Mouse (Mus musculus) limb, embryonic 15.5 days (tissue): Measurements from ENCODE around the gene Ift46. TPM values are rescaled to one million over a fixed set of nuclear protein-coding genes. Genes with fewer than 3 reads are reported as not detected.
"Not testable (repeated sequence)": the region's sequence is repeated elsewhere in the genome, so short reads cannot be mapped to it uniquely, and the experiment has no call there.

Experiments used
- ATAC-seq: fragments of 200-750 bp; cut with Nextera tagmentation; 2 replicates; pipeline ENCODE4 v1.8.0; 2017; ENCODE audit warnings: low read depth, moderate TSS enrichment; ENCODE audit not compliant: insufficient number of reproducible peaks, low FRiP score, low TSS enrichment
- H3K27ac ChIP-seq: fragments of 300-500 bp; sonication (generic); 2 replicates; pipeline ENCODE4 v1.5.1; 2015; ENCODE audit warnings: moderate library complexity, mild to moderate bottlenecking, inconsistent platforms
- H3K27me3 ChIP-seq: fragments of 300-500 bp; sonication (generic); 2 replicates; pipeline ENCODE4 v1.6.1; 2015; ENCODE audit warnings: inconsistent platforms
- H3K36me3 ChIP-seq: fragments of 300-500 bp; sonication (generic); 2 replicates; pipeline ENCODE4 v1.6.1; 2015; ENCODE audit warnings: inconsistent platforms
- H3K4me1 ChIP-seq: fragments of 300-500 bp; sonication (generic); 2 replicates; pipeline ENCODE4 v1.6.1; 2015; ENCODE audit warnings: inconsistent platforms
- H3K4me2 ChIP-seq: fragments of 300-500 bp; sonication (generic); 2 replicates; pipeline ENCODE4 v1.6.1; 2015; ENCODE audit warnings: mild to moderate bottlenecking, inconsistent platforms
- H3K4me3 ChIP-seq: fragments of 300-500 bp; sonication (generic); 2 replicates; pipeline ENCODE4 v1.5.1; 2015; ENCODE audit warnings: mild to moderate bottlenecking, inconsistent platforms
- H3K9ac ChIP-seq: fragments of 300-500 bp; sonication (generic); 2 replicates; pipeline ENCODE4 v1.6.1; 2015; ENCODE audit warnings: inconsistent platforms
- H3K9me3 ChIP-seq: fragments of 300-500 bp; sonication (generic); 2 replicates; pipeline ENCODE4 v1.6.1; 2016; ENCODE audit warnings: inconsistent platforms
- WGBS: fragments of 180-500 bp; shearing (Covaris S2); methylation state at CpG from one replicate; pipeline ENCODE4 v1.1.7; 2015; 5-methylcytosine and 5-hydroxymethylcytosine counted together
- polyA plus RNA-seq: library from polyadenylated mRNA; unstranded; fragments of >200 nt; fragmentation: Nextera tagmentation; extraction: Ambion mirVana; gene quantifications from 2 replicates; pipeline ENCODE4 v1.2.1, GENCODE M21; 2015

Ift46 gene
- polyA plus RNA-seq, 1 experiment from 2014 or later = 106 TPM

DNA sequence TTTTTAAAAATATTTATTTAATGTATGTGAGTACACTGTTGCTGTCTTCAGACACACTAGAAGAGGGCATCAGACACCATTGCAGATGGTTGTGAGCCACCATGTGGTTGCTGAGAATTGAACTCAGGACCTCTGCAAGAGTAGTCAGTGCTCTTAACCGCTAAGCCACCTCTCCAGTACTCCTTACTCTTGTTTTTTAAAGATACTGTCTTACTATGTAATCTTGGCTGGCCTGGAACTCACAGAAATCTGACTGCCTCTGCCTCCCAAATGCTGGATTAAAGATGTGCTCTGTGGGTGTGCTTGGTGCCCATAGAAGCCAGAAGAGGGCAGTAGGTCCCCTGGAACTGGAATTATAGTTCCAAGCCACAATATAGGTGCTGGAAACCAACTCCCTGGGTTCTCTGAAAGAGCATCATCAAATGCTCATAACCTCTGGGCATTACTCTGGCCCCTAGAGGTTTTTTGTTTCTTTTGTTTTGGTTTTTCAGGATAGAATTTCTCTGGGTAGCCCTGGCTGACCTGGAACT is 27.0 kb upstream of the Ift46 start:
- Histone ChIP-seq H3K4me3 (no peak overlapping the region), H3K27ac (no peak overlapping the region), H3K4me2 (no peak overlapping the region), H3K36me3 (peaks cover 42% of the 10 kb centered on the region), H3K9me3 (no peaks in the 10 kb centered on the region), H3K9ac (no peak overlapping the region), H3K27me3 (no peaks in the 10 kb centered on the region), H3K4me1 (peaks cover 20% of the 10 kb centered on the region)
- WGBS = 89% methylated on average over 1 of the region's 1 CpGs
- no peak for ATAC-seq

DNA sequence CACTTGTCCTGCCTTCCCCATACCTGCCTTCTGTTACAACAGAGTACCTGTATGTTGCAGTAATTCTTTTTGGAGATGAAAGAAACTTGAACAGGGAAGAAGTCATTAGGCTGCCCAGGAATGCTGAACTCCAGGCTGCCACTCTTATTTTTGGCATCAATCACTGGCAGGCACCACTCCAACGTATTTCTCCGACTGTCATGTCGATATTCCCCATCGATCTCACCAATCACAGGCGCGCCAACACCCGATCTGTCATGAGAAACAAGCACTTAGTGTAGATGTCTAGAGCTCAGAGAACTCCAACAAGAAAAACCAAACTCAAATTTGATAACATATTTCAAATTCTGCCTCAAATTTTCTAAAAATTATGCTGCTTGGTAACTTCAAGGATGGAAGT is 22.3 kb upstream of the Ift46 start:
- WGBS = 89% methylated on average over 7 of the region's 7 CpGs
- no peak overlapping the region for H3K4me2 ChIP-seq
- no peak overlapping the region for H3K9ac ChIP-seq
- H3K9me3 ChIP-seq = no peaks in the 10 kb centered on the region
- no peak for ATAC-seq
- no peaks in the 10 kb centered on the region for H3K4me1 ChIP-seq
- H3K27ac ChIP-seq = no peak overlapping the region
- H3K27me3 ChIP-seq = no peaks in the 10 kb centered on the region
- peaks cover 78% of the 10 kb centered on the region for H3K36me3 ChIP-seq
- no peak overlapping the region for H3K4me3 ChIP-seq

DNA sequence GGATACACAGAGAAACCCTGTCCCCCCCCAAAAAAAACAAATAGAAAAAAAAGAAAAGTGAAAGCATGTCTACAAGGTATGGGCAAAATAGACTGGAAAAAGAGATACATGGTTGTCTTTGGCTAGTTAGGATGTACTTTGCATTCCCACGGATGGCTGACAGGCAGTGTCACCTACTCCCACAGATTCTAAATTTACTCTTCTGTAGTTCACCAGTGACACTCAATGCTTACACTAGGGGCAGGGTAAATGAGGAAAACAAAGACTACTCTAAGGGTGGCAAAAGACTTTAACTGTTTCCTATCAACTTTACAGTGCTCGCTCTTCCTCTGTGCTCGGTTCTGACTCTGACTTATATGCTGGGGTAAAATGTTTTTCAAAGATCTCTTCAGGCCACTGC is 21.0 kb upstream of the Ift46 start:
- H3K4me3 ChIP-seq = no peak overlapping the region
- no peak overlapping the region for H3K9ac ChIP-seq
- no peak overlapping the region for H3K4me2 ChIP-seq
- no peaks in the 10 kb centered on the region for H3K27me3 ChIP-seq
- 81% methylated on average over 3 of the region's 3 CpGs for WGBS
- no peak overlapping the region for H3K27ac ChIP-seq
- H3K4me1 ChIP-seq = no peaks in the 10 kb centered on the region
- no peaks in the 10 kb centered on the region for H3K9me3 ChIP-seq
- no peak for ATAC-seq
- H3K36me3 ChIP-seq = peaks cover 79% of the 10 kb centered on the region

DNA sequence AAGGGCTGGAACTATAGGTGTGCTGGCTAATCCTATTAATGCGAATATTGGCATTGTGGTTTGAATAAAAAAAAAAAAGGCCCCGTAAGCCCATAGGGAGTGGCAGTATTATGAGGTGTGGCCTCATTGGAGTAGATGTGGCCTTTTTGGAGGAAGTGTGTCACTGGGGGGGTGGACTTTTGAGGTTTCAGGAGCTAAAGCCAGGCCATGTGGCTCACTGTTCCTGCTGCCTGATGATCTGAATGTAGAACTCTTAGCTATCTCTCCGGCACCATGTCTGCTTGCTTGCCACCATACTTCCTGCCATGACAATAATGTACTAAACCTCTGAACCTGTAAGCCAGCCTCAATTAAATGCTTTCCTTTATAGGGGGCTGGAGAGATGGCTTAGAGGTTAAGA is 20.4 kb upstream of the Ift46 start:
- Histone ChIP-seq H3K9ac (no peak overlapping the region), H3K27ac (no peak overlapping the region), H3K4me3 (no peak overlapping the region), H3K4me1 (no peaks in the 10 kb centered on the region), H3K4me2 (no peak overlapping the region), H3K9me3 (no peaks in the 10 kb centered on the region), H3K27me3 (no peaks in the 10 kb centered on the region), H3K36me3 (peaks cover 83% of the 10 kb centered on the region)
- 87% methylated on average over 3 of the region's 3 CpGs for whole genome bisulfite sequencing
- no peak for ATAC-seq

DNA sequence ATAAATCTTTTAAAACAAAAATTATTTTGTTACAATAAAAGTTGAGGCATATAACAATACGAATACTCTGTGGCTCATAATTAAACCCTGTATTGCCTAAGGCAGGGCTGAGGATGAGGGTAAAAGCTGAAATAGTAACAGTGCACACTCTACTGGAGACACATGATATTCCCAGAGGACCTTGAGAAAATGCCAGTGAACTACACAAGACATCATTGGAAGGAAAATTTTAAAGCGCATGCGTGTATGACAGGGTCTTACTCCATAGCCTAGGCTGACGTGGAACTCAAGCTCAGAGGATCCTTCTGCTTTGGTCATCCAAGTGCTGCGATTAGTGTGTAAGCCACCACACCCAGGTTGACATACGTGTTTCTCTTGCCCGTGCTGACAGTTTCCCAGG is 19.2 kb upstream of the Ift46 start:
- Histone ChIP-seq H3K9ac (no peak overlapping the region), H3K9me3 (no peaks in the 10 kb centered on the region), H3K4me2 (no peak overlapping the region), H3K27me3 (no peaks in the 10 kb centered on the region), H3K4me3 (no peak overlapping the region), H3K4me1 (no peaks in the 10 kb centered on the region), H3K36me3 (peaks cover 82% of the 10 kb centered on the region), H3K27ac (no peak overlapping the region)
- 84% methylated on average over 7 of the region's 7 CpGs for WGBS
- no peak for ATAC-seq

DNA sequence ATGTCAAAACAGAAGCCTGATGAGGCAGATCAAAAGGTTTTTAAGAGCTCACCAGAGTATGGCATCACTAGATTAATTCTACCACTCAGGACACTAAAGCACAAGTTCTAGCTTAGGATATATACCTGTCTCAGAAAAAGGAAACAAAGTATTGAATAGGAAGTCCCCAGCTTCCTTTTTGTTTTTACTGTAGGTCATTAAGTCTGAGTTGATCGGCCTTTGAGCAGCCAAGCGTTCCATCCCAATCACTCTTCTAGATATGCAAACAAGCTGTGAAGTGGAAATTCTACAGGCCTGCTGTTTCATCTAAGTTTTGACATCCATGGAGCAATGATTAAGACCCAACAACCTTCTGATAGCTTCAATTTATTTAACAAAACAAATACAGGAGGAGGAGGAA is 6.8 kb upstream of the Ift46 start:
- no peak overlapping the region for H3K9ac ChIP-seq
- H3K4me3 ChIP-seq = no peak overlapping the region
- ATAC-seq = no peak
- H3K27ac ChIP-seq = no peak overlapping the region
- no peak overlapping the region for H3K4me2 ChIP-seq
- H3K36me3 ChIP-seq = peaks cover 30% of the 10 kb centered on the region
- H3K4me1 ChIP-seq = peaks cover 10% of the 10 kb centered on the region
- H3K27me3 ChIP-seq = no peaks in the 10 kb centered on the region
- H3K9me3 ChIP-seq = no peaks in the 10 kb centered on the region
- 89% methylated on average over 2 of the region's 2 CpGs for WGBS

DNA sequence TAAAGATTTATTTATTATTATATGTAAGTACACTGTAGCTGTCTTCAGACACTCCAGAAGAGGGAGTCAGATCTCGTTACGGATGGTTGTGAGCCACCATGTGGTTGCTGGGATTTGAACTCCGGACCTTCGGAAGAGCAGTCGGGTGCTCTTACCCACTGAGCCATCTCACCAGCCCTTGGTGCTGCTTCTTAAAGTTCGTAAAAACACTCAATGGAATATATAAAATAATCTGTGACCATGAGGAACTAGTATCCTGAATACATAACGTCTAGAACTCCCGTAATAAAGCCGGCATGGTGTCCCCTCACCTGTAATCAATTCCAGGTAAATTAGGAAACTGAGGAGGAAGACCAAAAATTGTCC is 304 bp downstream of the Ift46 start:
- not testable (repeated sequence) for H3K27ac ChIP-seq, ATAC-seq

DNA sequence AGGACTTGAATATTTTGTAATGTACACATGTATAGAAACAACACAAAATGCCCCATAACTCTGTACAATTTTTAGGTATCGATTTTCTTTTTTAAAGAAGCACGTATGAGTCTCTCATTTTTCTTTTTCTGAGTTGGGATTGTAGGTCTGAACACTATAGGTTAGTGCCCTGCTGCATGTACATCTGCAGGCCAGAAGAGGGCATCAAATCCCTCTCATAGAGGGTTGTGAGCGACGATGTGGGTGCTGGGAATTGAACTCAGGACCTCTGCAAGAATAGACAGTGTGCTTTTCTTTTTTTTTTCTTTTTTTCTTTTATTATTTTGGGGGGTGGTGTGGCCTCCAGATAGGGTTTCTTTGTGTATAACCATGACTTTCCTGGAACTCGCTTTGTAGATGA is 3.7 kb downstream of the Ift46 start:
- 87% methylated on average over 5 of the region's 5 CpGs for WGBS
- H3K27me3 ChIP-seq = no peaks in the 10 kb centered on the region
- no peak for ATAC-seq
- H3K9ac ChIP-seq = no peak overlapping the region
- peaks cover 11% of the 10 kb centered on the region for H3K4me1 ChIP-seq
- H3K4me2 ChIP-seq = no peak overlapping the region
- no peaks in the 10 kb centered on the region for H3K9me3 ChIP-seq
- peaks cover 16% of the 10 kb centered on the region for H3K36me3 ChIP-seq
- no peak overlapping the region for H3K27ac ChIP-seq
- no peak overlapping the region for H3K4me3 ChIP-seq

More for the DNA sequence above, 304 bp downstream of the Ift46 start:
- Histone ChIP-seq H3K4me2 (peak overlapping the region; percentile 49), H3K4me1 (peaks cover 17% of the 10 kb centered on the region), H3K4me3 (peak overlapping the region; percentile 95)
- whole genome bisulfite sequencing = 42% methylated on average over 7 of the region's 9 CpGs
- H3K9ac ChIP-seq, H3K36me3 ChIP-seq, H3K9me3 ChIP-seq, H3K27me3 ChIP-seq: not testable (repeated sequence)

DNA sequence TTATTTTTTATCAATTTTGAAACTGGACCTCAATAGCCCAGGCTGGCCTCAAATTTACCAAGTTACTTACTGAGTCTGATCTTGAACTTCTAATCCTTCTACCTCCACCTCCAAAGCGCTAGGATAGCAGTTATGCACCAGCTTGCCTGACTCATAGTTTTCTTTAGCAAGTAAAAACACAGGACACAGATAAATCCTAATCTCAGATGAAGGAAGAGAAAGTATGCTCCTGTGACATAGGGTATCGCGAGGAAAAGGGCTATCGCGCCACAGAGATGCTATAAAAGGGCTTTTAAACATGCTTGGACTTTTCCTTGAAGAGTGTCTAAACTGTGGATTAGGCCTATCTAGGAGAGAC is 4.7 kb downstream of the Ift46 start:
- peak overlapping the region; percentile 72; the same call in 1 of the 2 replicates for H3K4me3 ChIP-seq
- H3K9me3 ChIP-seq = no peaks in the 10 kb centered on the region
- H3K27me3 ChIP-seq = no peaks in the 10 kb centered on the region
- H3K27ac ChIP-seq = peak overlapping the region; percentile 47; the same call in 1 of the 2 replicates
- 30% methylated on average over 5 of the region's 5 CpGs for WGBS
- H3K9ac ChIP-seq = no peak overlapping the region
- H3K4me2 ChIP-seq = no peak overlapping the region
- no peak for ATAC-seq
- H3K4me1 ChIP-seq = peaks cover 9% of the 10 kb centered on the region; the same call in 1 of the 2 replicates
- peaks cover 17% of the 10 kb centered on the region for H3K36me3 ChIP-seq

DNA sequence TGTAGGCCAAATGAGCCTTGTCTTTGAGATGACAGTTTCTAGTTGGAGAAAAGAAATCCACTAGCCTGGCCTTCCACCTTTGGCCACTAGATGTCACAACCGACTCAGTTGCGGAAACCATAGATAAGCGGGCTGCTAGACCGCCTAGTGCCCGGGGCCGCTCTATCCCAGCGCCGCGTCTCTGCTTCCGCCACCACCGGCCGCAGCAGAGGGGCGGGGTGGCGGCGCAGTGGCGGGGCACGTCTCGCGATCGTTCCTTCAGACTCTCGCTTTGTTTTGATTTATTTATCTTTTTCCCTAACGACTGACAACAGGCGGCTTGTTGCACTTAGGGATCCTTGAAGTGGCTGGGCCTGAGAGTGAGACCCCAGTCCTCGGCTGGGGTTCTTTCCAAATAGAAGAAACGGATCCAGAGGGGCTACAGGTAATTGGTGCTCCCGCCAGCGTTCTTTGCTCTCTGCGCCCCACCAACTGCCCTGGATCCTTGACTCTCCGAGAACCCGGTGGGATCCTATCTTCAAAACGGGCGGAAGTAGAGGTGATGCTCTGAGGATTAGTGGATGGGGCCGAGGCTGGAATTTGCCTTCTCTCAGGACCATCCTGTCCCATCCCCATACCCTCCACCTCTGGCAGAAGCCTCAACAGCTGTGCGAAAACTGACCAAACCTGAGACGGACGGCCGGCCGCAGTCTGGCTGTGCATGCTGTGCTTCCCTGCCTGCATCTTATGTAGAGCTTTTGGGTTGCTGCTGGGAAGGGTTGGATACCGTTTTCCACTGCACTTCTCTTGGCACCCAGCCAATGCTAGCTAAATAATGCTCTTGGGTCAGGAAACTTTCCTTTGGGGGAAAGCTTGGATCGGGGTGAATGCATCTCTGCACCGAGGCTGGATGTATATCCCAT is 5.3 kb downstream of the Ift46 start:
- under 1% methylated on average over 41 of the region's 41 CpGs for WGBS
- H3K9me3 ChIP-seq = no peaks in the 10 kb centered on the region

DNA sequence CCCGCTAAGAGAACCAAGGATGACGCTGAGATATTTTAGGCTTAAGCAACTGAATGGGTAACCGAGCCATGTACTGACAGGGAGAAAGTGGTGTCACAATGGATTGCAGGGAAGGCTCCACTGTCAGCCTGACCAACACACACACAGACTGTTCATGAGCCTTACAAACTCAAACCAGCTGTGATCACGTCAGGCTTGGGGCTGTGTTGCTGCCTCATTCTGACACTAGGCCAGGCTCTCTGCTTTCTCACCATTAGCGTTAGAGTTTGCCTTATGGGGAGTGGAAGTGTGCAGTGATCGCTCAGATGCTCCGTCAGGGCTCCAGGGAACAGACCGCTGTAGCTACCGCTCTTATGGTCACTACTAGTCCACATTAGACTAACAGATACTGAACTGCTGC is 25.1 kb downstream of the Ift46 start:
- no peaks in the 10 kb centered on the region for H3K4me1 ChIP-seq
- no peaks in the 10 kb centered on the region for H3K9me3 ChIP-seq
- H3K36me3 ChIP-seq = peaks cover 46% of the 10 kb centered on the region
- H3K27me3 ChIP-seq = peaks cover 6% of the 10 kb centered on the region
- WGBS = 59% methylated on average over 9 of the region's 9 CpGs
- H3K4me3 ChIP-seq = no peak overlapping the region
- peak; percentile 36; the same call in 1 of the 2 replicates for ATAC-seq
- no peak overlapping the region for H3K9ac ChIP-seq
- H3K27ac ChIP-seq = peak overlapping the region; percentile 59; the same call in 1 of the 2 replicates
- no peak overlapping the region for H3K4me2 ChIP-seq

More for the DNA sequence above, 5.3 kb downstream of the Ift46 start:
- Histone ChIP-seq H3K27me3 (no peaks in the 10 kb centered on the region), H3K36me3 (peaks cover 17% of the 10 kb centered on the region), H3K4me2 (peak overlapping the region; percentile 69), H3K4me1 (peaks cover 9% of the 10 kb centered on the region; the same call in 1 of the 2 replicates), H3K27ac (peak overlapping the region; percentile 93), H3K9ac (peak overlapping the region; percentile 84), H3K4me3 (peak overlapping the region; percentile 72)
- ATAC-seq = peak; percentile 93

DNA sequence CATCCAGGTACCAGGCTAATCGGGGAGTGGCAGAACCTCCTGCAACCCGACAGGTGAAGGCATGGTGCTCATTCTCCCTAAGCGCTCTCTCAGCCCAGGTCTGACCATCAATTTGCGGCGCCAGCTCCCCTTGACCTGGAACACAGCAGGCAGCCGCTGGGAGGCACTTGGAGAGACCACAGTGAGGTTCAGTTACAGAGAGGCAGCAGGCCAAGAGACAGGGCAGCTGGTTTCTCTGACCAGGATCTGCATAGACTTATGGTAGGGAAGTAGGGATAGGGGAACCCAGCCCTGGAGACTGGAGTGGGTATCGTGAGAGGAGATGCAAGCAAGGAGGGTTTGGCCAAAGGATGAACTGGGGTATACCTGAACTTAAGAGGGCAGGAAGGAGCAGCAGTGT is 30.6 kb downstream of the Ift46 start:
- WGBS = 43% methylated on average over 7 of the region's 7 CpGs
- Histone ChIP-seq H3K9me3 (no peaks in the 10 kb centered on the region), H3K4me3 (peak overlapping the region; percentile 64; the same call in 1 of the 2 replicates), H3K4me2 (peak overlapping the region; percentile 98; the same call in 1 of the 2 replicates), H3K9ac (no peak overlapping the region), H3K36me3 (no peaks in the 10 kb centered on the region), H3K27ac (no peak overlapping the region), H3K27me3 (peaks cover 17% of the 10 kb centered on the region), H3K4me1 (peaks cover 20% of the 10 kb centered on the region)
- ATAC-seq = no peak
